Mouse (Mus musculus): ENCODE data around the gene Rfc1.

- TF ChIP-seq POLR2A (IDR thresholded peaks at IDR 0.05; ENCODE audit: extremely low read depth, insufficient read depth, low read length) (no peak), CTCF (IDR thresholded peaks at IDR 0.05; ENCODE audit: low read depth, low read length) (no peak)
These were observed 12.7 kb upstream of the Rfc1 start, which contains the start of gene Klb for GRCm38 (mm10) chr5:65348168-65348567.
